Mouse (Mus musculus) G1E (cell line): Measurements from ENCODE around the gene Gm17469. TPM values are rescaled to one million over a fixed set of nuclear protein-coding genes. Genes with fewer than 3 reads are reported as not detected.
"Not testable (repeated sequence)": the region's sequence is repeated elsewhere in the genome, so short reads cannot be mapped to it uniquely, and the experiment has no call there.

Experiments used
- ATAC-seq: 2 replicates; pipeline ENCODE4 v1.8.0; 2016; ENCODE audit warnings: mild to moderate bottlenecking; ENCODE audit not compliant: insufficient number of reproducible peaks, poor library complexity, low FRiP score, severe bottlenecking; ENCODE audit errors: extremely low read depth
- DNase-seq: peaks from one replicate; pipeline ENCODE4 v3.0.0; 2012; ENCODE audit warnings: low spot score
- H3K27me3 ChIP-seq: 2 replicates; pipeline ENCODE4 v1.6.1; 2012; ENCODE audit warnings: mild to moderate bottlenecking, low read length, inconsistent platforms; ENCODE audit not compliant: insufficient read depth
- H3K36me3 ChIP-seq: replicated peaks from 2 replicates; pipeline ENCODE3; 2012; ENCODE audit warnings: mild to moderate bottlenecking, inconsistent platforms
- H3K4me1 ChIP-seq: 2 replicates; pipeline ENCODE4 v1.6.1; 2012; ENCODE audit warnings: low read depth, low read length, inconsistent platforms, mixed read lengths; ENCODE audit not compliant: insufficient read depth
- H3K4me3 ChIP-seq: 2 replicates; pipeline ENCODE4 v1.5.1; 2012; ENCODE audit warnings: low read depth, mild to moderate bottlenecking, inconsistent platforms, low read length, moderate library complexity, mixed read lengths
- H3K9me3 ChIP-seq: replicated peaks from 2 replicates; pipeline ENCODE4 v1.6.1; 2012; ENCODE audit warnings: inconsistent platforms
- polyA plus RNA-seq: library from polyadenylated mRNA; stranded (reverse); fragments of >175 nt; gene quantifications from 2 replicates; pipeline ENCODE4 v1.2.3, GENCODE M21; 2012
- total RNA-seq, 2 experiments: library from RNA; stranded (forward) in 1 of 2; stranded (reverse) in 1 of 2; fragments of 200-1000 nt in 1 of 2; fragments of >200 nt in 1 of 2; fragmentation: Nextera tagmentation in 1 of 2; gene quantifications; 2 replicates each; pipeline ENCODE4 v1.2.3; 2014 to 2017

Gm17469 gene
- total RNA-seq (2014; fragmentation: Nextera tagmentation) (not detected in 2 replicates), total RNA-seq (2017) (not detected in 2 replicates), polyA plus RNA-seq (not detected in 2 replicates)

GRCm38 (mm10) chrX:124629593-124629992, at the start of gene Gm17469:
Gene Gm17469 (plus strand): TSS chrX:124629893.
- DNase-seq, H3K9me3 ChIP-seq, H3K4me1 ChIP-seq, H3K36me3 ChIP-seq, ATAC-seq, H3K27me3 ChIP-seq, H3K4me3 ChIP-seq: not testable (repeated sequence)

Other genes starting within 250 kb of the Gm17469 start
- not detected in 2 replicates for gene Gm17584, start 129.3 kb upstream of the Gm17469 start, total RNA-seq (2014; fragmentation: Nextera tagmentation)
- gene Gm17584, start 129.3 kb upstream of the Gm17469 start, total RNA-seq (2017): not detected in 2 replicates
- not detected in 2 replicates for gene Gm17584, start 129.3 kb upstream of the Gm17469 start, polyA plus RNA-seq